Mouse (Mus musculus) cerebellum, adult 2 months (tissue): ENCODE data around the gene Rnaseh2c.

Experiments used
- CTCF ChIP-seq: fragments of 200-500 bp; IDR thresholded peaks from 2 replicates; pipeline ENCODE4 v1.5.1; 2011; ENCODE audit warnings: low read depth, mild to moderate bottlenecking, control low read depth, low read length, moderate library complexity, borderline replicate concordance; ENCODE audit not compliant: insufficient read depth
- POLR2A ChIP-seq: fragments of 200-500 bp; IDR thresholded peaks from 2 replicates; pipeline ENCODE4 v1.6.1; 2011; ENCODE audit warnings: low read length, control low read depth, borderline replicate concordance; ENCODE audit not compliant: insufficient read depth

- TF ChIP-seq POLR2A (no peak), CTCF (no peak)
Measured at GRCm38 (mm10) chr19:5646731-5647330, 45.2 kb downstream of the Rnaseh2c start.
